8 mouse cellular contexts compared by ENCODE assay signal in genomic region chr5:110979011-110979860, GRCm38 (mm10).
DNase-seq lines count a peak whose midpoint lies in the region; ATAC-seq lines count a peak whose summit lies in the region.

No protein-coding gene starts in this region.

- under 1% methylated on average over 98 of the region's 104 CpGs for WGBS in forebrain, embryonic 12.5 days
- WGBS in macrophage (ENCODE audit: missing documents), result 3% methylated on average over 64 of the region's 104 CpGs

- H3K4me1 ChIP-seq in forebrain, embryonic 12.5 days, result peaks cover 32% of the 10 kb centered on the region

- peak; percentile 72 for ATAC-seq in forebrain, embryonic 12.5 days (ENCODE audit: low FRiP score)
- no peak for ATAC-seq in monocyte, adult 5-6 weeks (replicated peaks; ENCODE audit: insufficient number of reproducible peaks, low FRiP score, low TSS enrichment, poor library complexity, severe bottlenecking)

- H3K4me3 ChIP-seq in forebrain, embryonic 12.5 days (replicated peaks), result peak overlapping the region; percentile 71
- H3K4me3 ChIP-seq in macrophage (ENCODE audit: inconsistent target), result peak overlapping the region; percentile 11; the same call in 1 of the 2 replicates

- no peaks in the 10 kb centered on the region for H3K79me2 ChIP-seq in macrophage (ENCODE audit: inconsistent target)

- peak overlapping the region; percentile 85 for H3K27ac ChIP-seq in forebrain, embryonic 12.5 days
- H3K27ac ChIP-seq in macrophage, result no peak overlapping the region

- H3K4me2 ChIP-seq in forebrain, embryonic 12.5 days, result peak overlapping the region; percentile 97

- intact Hi-C loops in heart, postnatal 14 days (cut with DNase I), result loop anchor here (5.0 kb wide), 2 partner anchors 78 to 137 kb away; no protein-coding TSS in a partner anchor

- peaks cover 13% of the 10 kb centered on the region for H3K27me3 ChIP-seq in forebrain, embryonic 12.5 days

- peak overlapping the region; percentile 83 for H3K9ac ChIP-seq in forebrain, embryonic 12.5 days

- H3K36me3 ChIP-seq in forebrain, embryonic 12.5 days (replicated peaks), result 0 out of 2 replicates have a peak, but pooled peaks cover 3% of the 10 kb centered on the region
- no peaks in the 10 kb centered on the region for H3K36me3 ChIP-seq in macrophage (ENCODE audit: inconsistent target)

- H3K9me3 ChIP-seq in forebrain, embryonic 12.5 days, result peaks cover 5% of the 10 kb centered on the region; the same call in 1 of the 2 replicates

- peak; percentile 66 for DNase-seq in MN1 (ENCODE audit: low spot score)
- DNase-seq in adrenal gland, postnatal 4 days (ENCODE audit: low spot score in 2 of 2), result peak; percentile 13 to 16
- DNase-seq in heart, postnatal 14 days, result peak; percentile 67 to 70
- DNase-seq in layer of hippocampus, postnatal 36 days, result peak; percentile 12 to 22
- peak; percentile 37 for DNase-seq in right cerebral cortex, postnatal 14 days

Comparison
In these comparisons a context has a peak if more than half of its experiments do, and no peak if none do; other contexts are left out.
1. DNase-seq: peak in every context shown above with its lines; median percentile 68 in heart, postnatal 14 days; 66 in MN1; 37 in right cerebral cortex, postnatal 14 days; 17 in layer of hippocampus, postnatal 36 days; 14 in adrenal gland, postnatal 4 days.